Mouse (Mus musculus) c-Kit-positive CD71-negative TER-119-negative erythroid progenitor cells, embryonic 14.5 days (primary cell): Measurements from ENCODE around the gene Hinfp.
"Not testable (repeated sequence)": the region's sequence is repeated elsewhere in the genome, so short reads cannot be mapped to it uniquely, and the experiment has no call there.

Experiments
- DNase-seq: peaks from one replicate; pipeline ENCODE4 v3.0.0-alpha.2; 2013; ENCODE audit warnings: low read depth

Hinfp gene

GRCm38 (mm10) chr9:44332918-44333638, 27.6 kb upstream of the Hinfp start:
- DNase-seq, result no peak

- no peak for DNase-seq
These were observed 25.3 kb upstream of the Hinfp start for GRCm38 (mm10) chr9:44330736-44331135.

- DNase-seq, result no peak
These were observed 22.5 kb upstream of the Hinfp start for GRCm38 (mm10) chr9:44327926-44328325.

- DNase-seq, result no peak
These were observed 21.7 kb upstream of the Hinfp start for GRCm38 (mm10) chr9:44327064-44327711.

- DNase-seq, result peak; percentile 82
These were observed 21.0 kb upstream of the Hinfp start for GRCm38 (mm10) chr9:44326371-44327063.

GRCm38 (mm10) chr9:44325768-44326370, 20.4 kb upstream of the Hinfp start, which contains the start of gene Dpagt1:
TSS of gene Dpagt1 (plus strand) at chr9:44326019.
- no peak for DNase-seq

GRCm38 (mm10) chr9:44325032-44325767, 19.7 kb upstream of the Hinfp start:
- DNase-seq, result not testable (repeated sequence)

- no peak for DNase-seq
These were observed 18.7 kb upstream of the Hinfp start for GRCm38 (mm10) chr9:44324147-44324546.

GRCm38 (mm10) chr9:44323656-44324055, 18.2 kb upstream of the Hinfp start:
- not testable (repeated sequence) for DNase-seq

GRCm38 (mm10) chr9:44320799-44321133, 15.3 kb upstream of the Hinfp start:
- no peak for DNase-seq

- DNase-seq, result peak; percentile 82
These were observed 14.7 kb upstream of the Hinfp start, which contains the start of gene C2cd2l for GRCm38 (mm10) chr9:44319887-44320798. TSS of gene C2cd2l (minus strand) at chr9:44320285.

GRCm38 (mm10) chr9:44319105-44319886, 13.8 kb upstream of the Hinfp start:
- DNase-seq, result no peak

GRCm38 (mm10) chr9:44318826-44319095, 13.3 kb upstream of the Hinfp start:
- DNase-seq, result no peak

- no peak for DNase-seq
These were observed 12.8 kb upstream of the Hinfp start for GRCm38 (mm10) chr9:44318076-44318825.

GRCm38 (mm10) chr9:44317452-44317851, 12.0 kb upstream of the Hinfp start:
- no peak for DNase-seq

- no peak for DNase-seq
These were observed 9.4 kb upstream of the Hinfp start for GRCm38 (mm10) chr9:44314910-44315309.

- no peak for DNase-seq
These were observed 8.7 kb upstream of the Hinfp start for GRCm38 (mm10) chr9:44314257-44314547.

GRCm38 (mm10) chr9:44313476-44314256, 8.2 kb upstream of the Hinfp start:
- no peak for DNase-seq
